Mouse (Mus musculus): Measurements from ENCODE around the gene Bsn. TPM values are rescaled to one million over a fixed set of nuclear protein-coding genes. Genes with fewer than 3 reads are reported as not detected.

The Bsn gene
- polyA plus RNA-seq, 1 experiment from 2014 or later = 0.06 TPM

- Histone ChIP-seq H3K9ac (replicated peaks; ENCODE audit: low read depth) (no peak overlapping the region), H3K27me3 (replicated peaks; ENCODE audit: insufficient read depth, low read length) (no peaks in the 10 kb centered on the region), H3K4me3 (ENCODE audit: low read depth, low read length) (no peak overlapping the region), H3K9me3 (ENCODE audit: low read length) (no peaks in the 10 kb centered on the region), H3K4me1 (ENCODE audit: insufficient read depth, low read depth, low read length) (no peaks in the 10 kb centered on the region), H3K4me2 (replicated peaks; ENCODE audit: low read depth, low read length) (no peak overlapping the region), H3K36me3 (ENCODE audit: insufficient read depth, low read length) (no peaks in the 10 kb centered on the region), H3K27ac (ENCODE audit: low read length) (no peak overlapping the region)
- DNase-seq (ENCODE audit: low spot score) = no peak
- WGBS = 59% methylated on average over 11 of the region's 11 CpGs
- ATAC-seq = no peak
- TF ChIP-seq EP300 (IDR thresholded peaks at IDR 0.05) (no peak), CTCF (IDR thresholded peaks at IDR 0.05) (no peak)
These were observed 7.2 kb downstream of the Bsn start for GRCm38 (mm10) chr9:108182806-108183506.

- ATAC-seq = no peak
- 52% methylated on average over 5 of the region's 5 CpGs for WGBS
These were observed 11.8 kb downstream of the Bsn start for GRCm38 (mm10) chr9:108178391-108178790.

GRCm38 (mm10) chr9:108175116-108175838 is 14.9 kb downstream of the Bsn start:
- DNase-seq (ENCODE audit: low spot score) (peak; percentile 29), ATAC-seq (peak; percentile 62)
- H3K9ac ChIP-seq (replicated peaks; ENCODE audit: low read depth) = no peak overlapping the region
- no peak for TF ChIP-seq EP300 (IDR thresholded peaks at IDR 0.05)
- no peak for TF ChIP-seq CTCF (IDR thresholded peaks at IDR 0.05)
- no peaks in the 10 kb centered on the region for H3K9me3 ChIP-seq (ENCODE audit: low read length)
- 42% methylated on average over 19 of the region's 19 CpGs for WGBS
- H3K36me3 ChIP-seq (ENCODE audit: insufficient read depth, low read length) = no peaks in the 10 kb centered on the region
- H3K4me3 ChIP-seq (ENCODE audit: low read depth, low read length) = no peak overlapping the region
- H3K27ac ChIP-seq (ENCODE audit: low read length) = no peak overlapping the region
- H3K27me3 ChIP-seq (replicated peaks; ENCODE audit: insufficient read depth, low read length) = no peaks in the 10 kb centered on the region
- H3K4me2 ChIP-seq (replicated peaks; ENCODE audit: low read depth, low read length) = no peak overlapping the region
- H3K4me1 ChIP-seq (ENCODE audit: insufficient read depth, low read depth, low read length) = no peaks in the 10 kb centered on the region; the same call in 1 of the 2 replicates

More at GRCm38 (mm10) chr9:108178391-108178790, 11.8 kb downstream of the Bsn start:
- Histone ChIP-seq H3K27ac (ENCODE audit: low read length) (no peak overlapping the region), H3K4me1 (ENCODE audit: insufficient read depth, low read depth, low read length) (no peaks in the 10 kb centered on the region), H3K27me3 (replicated peaks; ENCODE audit: insufficient read depth, low read length) (no peaks in the 10 kb centered on the region), H3K4me3 (ENCODE audit: low read depth, low read length) (no peak overlapping the region), H3K9ac (replicated peaks; ENCODE audit: low read depth) (no peak overlapping the region), H3K4me2 (replicated peaks; ENCODE audit: low read depth, low read length) (no peak overlapping the region), H3K36me3 (ENCODE audit: insufficient read depth, low read length) (no peaks in the 10 kb centered on the region), H3K9me3 (ENCODE audit: low read length) (no peaks in the 10 kb centered on the region)
- no peak for DNase-seq (ENCODE audit: low spot score)
- TF ChIP-seq CTCF (IDR thresholded peaks at IDR 0.05) (no peak), EP300 (IDR thresholded peaks at IDR 0.05) (no peak)

- DNase-seq (ENCODE audit: low spot score) (no peak), ATAC-seq (no peak)
- Histone ChIP-seq H3K9me3 (ENCODE audit: low read length) (no peaks in the 10 kb centered on the region), H3K27ac (ENCODE audit: low read length) (no peak overlapping the region), H3K9ac (replicated peaks; ENCODE audit: low read depth) (no peak overlapping the region), H3K4me3 (ENCODE audit: low read depth, low read length) (no peak overlapping the region), H3K36me3 (ENCODE audit: insufficient read depth, low read length) (no peaks in the 10 kb centered on the region), H3K4me1 (ENCODE audit: insufficient read depth, low read depth, low read length) (no peaks in the 10 kb centered on the region; the same call in 1 of the 2 replicates), H3K4me2 (replicated peaks; ENCODE audit: low read depth, low read length) (no peak overlapping the region), H3K27me3 (replicated peaks; ENCODE audit: insufficient read depth, low read length) (no peaks in the 10 kb centered on the region)
- WGBS = 66% methylated on average over 5 of the region's 5 CpGs
- TF ChIP-seq CTCF (IDR thresholded peaks at IDR 0.05) (no peak), EP300 (IDR thresholded peaks at IDR 0.05) (no peak)
These were observed 17.3 kb downstream of the Bsn start for GRCm38 (mm10) chr9:108172777-108173350.

- no peaks in the 10 kb centered on the region for H3K27me3 ChIP-seq (replicated peaks; ENCODE audit: insufficient read depth, low read length)
- no peak overlapping the region for H3K4me3 ChIP-seq (ENCODE audit: low read depth, low read length)
- no peaks in the 10 kb centered on the region for H3K36me3 ChIP-seq (ENCODE audit: insufficient read depth, low read length)
- TF ChIP-seq EP300 (IDR thresholded peaks at IDR 0.05) = no peak
- H3K4me1 ChIP-seq (ENCODE audit: insufficient read depth, low read depth, low read length) = no peaks in the 10 kb centered on the region; the same call in 1 of the 2 replicates
- 45% methylated on average over 10 of the region's 10 CpGs for WGBS
- no peak overlapping the region for H3K9ac ChIP-seq (replicated peaks; ENCODE audit: low read depth)
- ATAC-seq (peak; percentile 62), DNase-seq (ENCODE audit: low spot score) (peak; percentile 66)
- no peak overlapping the region for H3K4me2 ChIP-seq (replicated peaks; ENCODE audit: low read depth, low read length)
- no peak overlapping the region for H3K27ac ChIP-seq (ENCODE audit: low read length)
- no peaks in the 10 kb centered on the region for H3K9me3 ChIP-seq (ENCODE audit: low read length)
These were observed 20.4 kb downstream of the Bsn start for GRCm38 (mm10) chr9:108169751-108170150.

- 47% methylated on average over 8 of the region's 8 CpGs for WGBS
- no peak for TF ChIP-seq CTCF (IDR thresholded peaks at IDR 0.05)
- no peak overlapping the region for H3K9ac ChIP-seq (replicated peaks; ENCODE audit: low read depth)
- H3K4me2 ChIP-seq (replicated peaks; ENCODE audit: low read depth, low read length) = no peak overlapping the region
- no peaks in the 10 kb centered on the region for H3K27me3 ChIP-seq (replicated peaks; ENCODE audit: insufficient read depth, low read length)
- no peak overlapping the region for H3K27ac ChIP-seq (ENCODE audit: low read length)
- H3K4me3 ChIP-seq (ENCODE audit: low read depth, low read length) = no peak overlapping the region
- H3K9me3 ChIP-seq (ENCODE audit: low read length) = no peaks in the 10 kb centered on the region
- no peak for DNase-seq (ENCODE audit: low spot score)
- H3K4me1 ChIP-seq (ENCODE audit: insufficient read depth, low read depth, low read length) = no peaks in the 10 kb centered on the region
- no peaks in the 10 kb centered on the region for H3K36me3 ChIP-seq (ENCODE audit: insufficient read depth, low read length)
- no peak for ATAC-seq
These were observed 25.0 kb downstream of the Bsn start for GRCm38 (mm10) chr9:108165143-108165542.
